Mouse (Mus musculus) heart, embryonic 11.5 days (tissue): ENCODE results near the gene Srl. TPM values are rescaled to one million over a fixed set of nuclear protein-coding genes. Genes with fewer than 3 reads are reported as not detected.

ENCODE experiments used
- ATAC-seq: fragments of 200-750 bp; cut with Nextera tagmentation; replicated peaks from 2 replicates; pipeline ENCODE4 v1.8.0; 2017; ENCODE audit warnings: moderate library complexity; ENCODE audit not compliant: insufficient number of reproducible peaks, low FRiP score, low TSS enrichment
- H3K27ac ChIP-seq: fragments of 300-500 bp; sonication (generic); 2 replicates; pipeline ENCODE4 v1.5.1; 2014; ENCODE audit warnings: mild to moderate bottlenecking, low read depth, low read length
- H3K27me3 ChIP-seq: fragments of 300-500 bp; sonication (generic); 2 replicates; pipeline ENCODE4 v1.6.1; 2014; ENCODE audit warnings: mild to moderate bottlenecking, low read length, mixed read lengths; ENCODE audit not compliant: control insufficient read depth, insufficient read depth
- H3K36me3 ChIP-seq: fragments of 300-500 bp; sonication (generic); 2 replicates; pipeline ENCODE4 v1.6.1; 2014; ENCODE audit warnings: mild to moderate bottlenecking, low read length, moderate library complexity, mixed read lengths; ENCODE audit not compliant: control insufficient read depth, insufficient read depth
- H3K4me1 ChIP-seq: fragments of 300-500 bp; sonication (generic); 2 replicates; pipeline ENCODE4 v1.6.1; 2014; ENCODE audit warnings: low read length; ENCODE audit not compliant: control insufficient read depth, insufficient read depth
- H3K4me2 ChIP-seq: fragments of 300-500 bp; sonication (generic); 2 replicates; pipeline ENCODE4 v1.6.1; 2014; ENCODE audit warnings: mild to moderate bottlenecking, moderate library complexity
- H3K4me3 ChIP-seq: fragments of 300-500 bp; sonication (generic); 2 replicates; pipeline ENCODE4 v1.5.1; 2014; ENCODE audit warnings: low read depth, low read length
- H3K9ac ChIP-seq: fragments of 300-500 bp; sonication (generic); 2 replicates; pipeline ENCODE4 v1.6.1; 2014; ENCODE audit warnings: mild to moderate bottlenecking, low read depth, low read length, moderate library complexity
- H3K9me3 ChIP-seq: fragments of 300-500 bp; sonication (generic); replicated peaks from 2 replicates; pipeline ENCODE4 v1.6.1; 2016; ENCODE audit warnings: low read length; ENCODE audit not compliant: control insufficient read depth
- WGBS: fragments of 180-500 bp; shearing (Covaris S2); extraction: QIAGEN DNeasy Blood & Tissue Kit; methylation state at CpG from one replicate; pipeline ENCODE4 v1.1.7; 2014; ENCODE audit not compliant: insufficient replicate concordance; 5-methylcytosine and 5-hydroxymethylcytosine counted together
- polyA plus RNA-seq: library from polyadenylated mRNA; unstranded; fragments of >200 nt; fragmentation: Nextera tagmentation; extraction: Ambion mirVana; gene quantifications from 2 replicates; pipeline ENCODE4 v1.2.1, GENCODE M21; 2014

Gene Srl
- polyA plus RNA-seq, 1 experiment from 2014 or later = 147 TPM

GRCm38 (mm10) chr16:4464529-4465089 is 77.0 kb downstream of the Srl start:
- no peak overlapping the region for H3K27ac ChIP-seq
- WGBS = 72% methylated on average over 9 of the region's 9 CpGs
- no peaks in the 10 kb centered on the region for H3K27me3 ChIP-seq
- ATAC-seq = no peak
- no peaks in the 10 kb centered on the region for H3K36me3 ChIP-seq
- H3K4me1 ChIP-seq = no peaks in the 10 kb centered on the region
- H3K4me2 ChIP-seq = no peak overlapping the region
- H3K4me3 ChIP-seq = no peak overlapping the region
- no peak overlapping the region for H3K9ac ChIP-seq
- H3K9me3 ChIP-seq = no peaks in the 10 kb centered on the region

DNA sequence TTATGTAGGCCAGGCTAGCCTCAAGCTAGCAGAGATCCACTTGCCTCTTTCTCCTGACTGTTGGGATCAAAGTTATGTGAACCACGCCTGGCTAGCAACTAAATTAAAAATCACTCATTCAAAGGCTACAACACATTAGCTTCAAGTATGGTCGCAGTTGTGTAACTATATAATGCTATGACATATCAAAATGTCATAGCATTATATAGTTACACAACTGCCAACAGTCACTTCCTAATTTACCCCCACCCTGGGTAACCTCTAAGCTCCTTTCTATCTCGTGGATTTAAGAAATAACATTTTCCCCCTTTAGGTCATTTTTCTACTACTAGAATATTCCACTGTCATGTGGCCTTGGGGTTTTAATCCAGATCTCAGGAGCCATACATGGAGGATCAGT is 83.7 kb downstream of the Srl start:
- Histone ChIP-seq H3K4me1 (no peaks in the 10 kb centered on the region), H3K4me2 (no peak overlapping the region), H3K36me3 (no peaks in the 10 kb centered on the region), H3K27ac (no peak overlapping the region), H3K9ac (no peak overlapping the region), H3K27me3 (no peaks in the 10 kb centered on the region), H3K4me3 (no peak overlapping the region), H3K9me3 (no peaks in the 10 kb centered on the region)
- WGBS = 75% methylated on average over 3 of the region's 3 CpGs
- no peak for ATAC-seq

- no peak overlapping the region for H3K4me3 ChIP-seq
- H3K27ac ChIP-seq = no peak overlapping the region
- no peaks in the 10 kb centered on the region for H3K36me3 ChIP-seq
- ATAC-seq = no peak
- H3K4me1 ChIP-seq = no peaks in the 10 kb centered on the region
- H3K27me3 ChIP-seq = no peaks in the 10 kb centered on the region
- 78% methylated on average over 5 of the region's 5 CpGs for WGBS
- no peaks in the 10 kb centered on the region for H3K9me3 ChIP-seq
- H3K9ac ChIP-seq = no peak overlapping the region
- no peak overlapping the region for H3K4me2 ChIP-seq
Observed at GRCm38 (mm10) chr16:4456391-4456790, 85.2 kb downstream of the Srl start.

DNA sequence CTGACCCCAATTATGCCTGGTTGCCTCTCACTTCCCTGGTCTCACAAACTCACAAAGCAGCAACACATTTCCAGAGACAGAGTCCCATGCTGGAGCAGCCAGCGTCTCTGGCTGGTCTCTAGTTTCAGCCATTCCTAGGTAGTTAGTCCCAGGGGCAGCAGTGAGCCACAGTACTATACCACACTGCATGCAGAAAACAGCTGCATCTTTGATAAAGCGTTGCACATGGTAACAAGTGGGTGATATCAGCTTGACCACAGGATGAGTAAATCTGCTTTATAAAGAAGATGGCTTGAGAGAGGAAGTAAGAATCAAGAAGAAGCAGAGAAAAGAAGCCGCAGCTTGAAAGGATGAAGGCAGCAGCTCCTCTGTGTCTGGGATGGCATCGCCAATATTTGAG is 85.9 kb downstream of the Srl start:
- no peaks in the 10 kb centered on the region for H3K9me3 ChIP-seq
- H3K9ac ChIP-seq = no peak overlapping the region
- ATAC-seq = no peak
- H3K4me1 ChIP-seq = no peaks in the 10 kb centered on the region
- H3K27me3 ChIP-seq = no peaks in the 10 kb centered on the region
- no peak overlapping the region for H3K4me3 ChIP-seq
- H3K4me2 ChIP-seq = no peak overlapping the region
- WGBS = 81% methylated on average over 4 of the region's 4 CpGs
- no peak overlapping the region for H3K27ac ChIP-seq
- H3K36me3 ChIP-seq = no peaks in the 10 kb centered on the region

GRCm38 (mm10) chr16:4454563-4454962 is 87.1 kb downstream of the Srl start:
- Histone ChIP-seq H3K4me1 (no peaks in the 10 kb centered on the region), H3K4me2 (no peak overlapping the region), H3K27ac (no peak overlapping the region), H3K4me3 (no peak overlapping the region), H3K9me3 (no peaks in the 10 kb centered on the region), H3K27me3 (no peaks in the 10 kb centered on the region), H3K9ac (no peak overlapping the region), H3K36me3 (no peaks in the 10 kb centered on the region)
- no peak for ATAC-seq
- 81% methylated on average over 7 of the region's 7 CpGs for WGBS

- Histone ChIP-seq H3K4me3 (no peak overlapping the region), H3K9me3 (no peaks in the 10 kb centered on the region), H3K27me3 (no peaks in the 10 kb centered on the region), H3K36me3 (no peaks in the 10 kb centered on the region), H3K27ac (no peak overlapping the region), H3K4me2 (no peak overlapping the region), H3K9ac (no peak overlapping the region), H3K4me1 (no peaks in the 10 kb centered on the region)
- WGBS = 88% methylated on average over 6 of the region's 6 CpGs
- no peak for ATAC-seq
Observed at GRCm38 (mm10) chr16:4449418-4449817, 92.2 kb downstream of the Srl start.

GRCm38 (mm10) chr16:4448235-4448634 is 93.4 kb downstream of the Srl start:
- H3K4me1 ChIP-seq = no peaks in the 10 kb centered on the region
- no peaks in the 10 kb centered on the region for H3K36me3 ChIP-seq
- no peak overlapping the region for H3K9ac ChIP-seq
- H3K27me3 ChIP-seq = no peaks in the 10 kb centered on the region
- H3K4me2 ChIP-seq = no peak overlapping the region
- H3K4me3 ChIP-seq = no peak overlapping the region
- no peak overlapping the region for H3K27ac ChIP-seq
- H3K9me3 ChIP-seq = no peaks in the 10 kb centered on the region
- 45% methylated on average over 9 of the region's 9 CpGs for WGBS
- no peak for ATAC-seq

GRCm38 (mm10) chr16:4446395-4446794 is 95.2 kb downstream of the Srl start:
- no peak overlapping the region for H3K27ac ChIP-seq
- no peaks in the 10 kb centered on the region for H3K36me3 ChIP-seq
- no peaks in the 10 kb centered on the region for H3K9me3 ChIP-seq
- ATAC-seq = no peak
- no peaks in the 10 kb centered on the region for H3K4me1 ChIP-seq
- no peak overlapping the region for H3K9ac ChIP-seq
- no peak overlapping the region for H3K4me3 ChIP-seq
- WGBS = 58% methylated on average over 4 of the region's 4 CpGs
- H3K4me2 ChIP-seq = no peak overlapping the region
- no peaks in the 10 kb centered on the region for H3K27me3 ChIP-seq

GRCm38 (mm10) chr16:4444378-4444777 is 97.2 kb downstream of the Srl start:
- no peaks in the 10 kb centered on the region for H3K4me1 ChIP-seq
- no peaks in the 10 kb centered on the region for H3K27me3 ChIP-seq
- WGBS = 77% methylated on average over 1 of the region's 1 CpGs
- no peak overlapping the region for H3K4me3 ChIP-seq
- no peak overlapping the region for H3K9ac ChIP-seq
- H3K4me2 ChIP-seq = no peak overlapping the region
- no peak for ATAC-seq
- H3K9me3 ChIP-seq = no peaks in the 10 kb centered on the region
- no peak overlapping the region for H3K27ac ChIP-seq
- H3K36me3 ChIP-seq = no peaks in the 10 kb centered on the region
